Mouse (Mus musculus) liver, embryonic 14.5 days (tissue): ENCODE results near the gene Lrmp. TPM values are rescaled to one million over a fixed set of nuclear protein-coding genes. Genes with fewer than 3 reads are reported as not detected.
A peak's percentile ranks its signal among the peaks of the same experiment; 100 is the strongest.

Experiments
- ATAC-seq: fragments of 200-750 bp; cut with Nextera tagmentation; 2 replicates; pipeline ENCODE4 v1.8.0; 2017; ENCODE audit warnings: moderate number of reproducible peaks, mild to moderate bottlenecking, moderate library complexity; ENCODE audit not compliant: insufficient read depth
- DNase-seq, 3 experiments: peaks; one replicate each; pipeline ENCODE4 v3.0.0-alpha.2; 2012 to 2013; ENCODE audit warnings: low read depth in 3 of 3, low spot score in 3 of 3
- H3K27ac ChIP-seq: fragments of 300-500 bp; sonication (generic); 2 replicates; pipeline ENCODE4 v1.5.1; 2014; ENCODE audit warnings: moderate library complexity, mild to moderate bottlenecking, control low read depth, inconsistent platforms
- H3K27me3 ChIP-seq: fragments of 300-500 bp; sonication (generic); 2 replicates; pipeline ENCODE4 v1.6.1; 2014; ENCODE audit warnings: mild to moderate bottlenecking, low read length, moderate library complexity; ENCODE audit not compliant: control insufficient read depth, insufficient read depth
- H3K36me3 ChIP-seq: fragments of 300-500 bp; sonication (generic); replicated peaks from 2 replicates; pipeline ENCODE4 v1.6.1; 2014; ENCODE audit warnings: low read depth; ENCODE audit not compliant: control insufficient read depth, insufficient read depth
- H3K4me1 ChIP-seq, 2 experiments: fragments of 200-500 bp in 1 of 2; fragments of 300-500 bp in 1 of 2; sonication (generic) in 1 of 2; replicated peaks; 2 replicates each; pipeline ENCODE4 v1.6.1; 2012 to 2014; ENCODE audit warnings: antibody characterized with exemption in 1 of 2, inconsistent platforms in 1 of 2, low read length in 1 of 2; ENCODE audit not compliant: control insufficient read depth in 2 of 2, insufficient read depth in 2 of 2
- H3K4me2 ChIP-seq: fragments of 300-500 bp; sonication (generic); 2 replicates; pipeline ENCODE4 v1.6.1; 2014; ENCODE audit warnings: low read depth, mild to moderate bottlenecking, control low read depth, moderate library complexity
- H3K4me3 ChIP-seq, 2 experiments: fragments of 200-500 bp in 1 of 2; fragments of 300-500 bp in 1 of 2; sonication (generic) in 1 of 2; 2 replicates each; pipeline ENCODE4 v1.5.1; 2012 to 2014; ENCODE audit warnings: low read depth in 2 of 2, low read length in 2 of 2, mild to moderate bottlenecking in 2 of 2, control low read depth in 1 of 2, inconsistent platforms in 1 of 2, moderate library complexity in 1 of 2; ENCODE audit not compliant: insufficient read depth in 1 of 2
- H3K9ac ChIP-seq: fragments of 300-500 bp; sonication (generic); replicated peaks from 2 replicates; pipeline ENCODE4 v1.6.1; 2014; ENCODE audit warnings: mild to moderate bottlenecking, control low read depth, moderate library complexity
- H3K9me3 ChIP-seq: fragments of 300-500 bp; sonication (generic); 2 replicates; pipeline ENCODE4 v1.6.1; 2016; ENCODE audit warnings: low read length, mixed read lengths; ENCODE audit not compliant: control insufficient read depth
- CTCF ChIP-seq: IDR thresholded peaks from 2 replicates; pipeline ENCODE4 v1.5.1; 2016; ENCODE audit warnings: antibody characterized with exemption, low read depth, control low read depth
- EP300 ChIP-seq: IDR thresholded peaks from 2 replicates; pipeline ENCODE4 v1.6.1; 2016; ENCODE audit warnings: antibody characterized with exemption, low read depth
- WGBS: fragments of 180-500 bp; shearing (Covaris S2); extraction: QIAGEN DNeasy Blood & Tissue Kit; methylation state at CpG from one replicate; pipeline ENCODE4 v1.1.7; 2014; ENCODE audit not compliant: insufficient replicate concordance; 5-methylcytosine and 5-hydroxymethylcytosine counted together
- polyA plus RNA-seq, 2 experiments: library from polyadenylated mRNA; depleted of rRNA in 1 of 2; stranded (reverse) in 1 of 2; unstranded in 1 of 2; fragments of >200 nt; fragmentation: Nextera tagmentation in 1 of 2; extraction: Ambion mirVana in 1 of 2; gene quantifications; 2 replicates each; pipeline versions ENCODE4 v1.2.1 to v1.2.3; 2012 to 2014

Gene Lrmp
- polyA plus RNA-seq, 2 experiments: 7.3 to 10.9 TPM

DNA sequence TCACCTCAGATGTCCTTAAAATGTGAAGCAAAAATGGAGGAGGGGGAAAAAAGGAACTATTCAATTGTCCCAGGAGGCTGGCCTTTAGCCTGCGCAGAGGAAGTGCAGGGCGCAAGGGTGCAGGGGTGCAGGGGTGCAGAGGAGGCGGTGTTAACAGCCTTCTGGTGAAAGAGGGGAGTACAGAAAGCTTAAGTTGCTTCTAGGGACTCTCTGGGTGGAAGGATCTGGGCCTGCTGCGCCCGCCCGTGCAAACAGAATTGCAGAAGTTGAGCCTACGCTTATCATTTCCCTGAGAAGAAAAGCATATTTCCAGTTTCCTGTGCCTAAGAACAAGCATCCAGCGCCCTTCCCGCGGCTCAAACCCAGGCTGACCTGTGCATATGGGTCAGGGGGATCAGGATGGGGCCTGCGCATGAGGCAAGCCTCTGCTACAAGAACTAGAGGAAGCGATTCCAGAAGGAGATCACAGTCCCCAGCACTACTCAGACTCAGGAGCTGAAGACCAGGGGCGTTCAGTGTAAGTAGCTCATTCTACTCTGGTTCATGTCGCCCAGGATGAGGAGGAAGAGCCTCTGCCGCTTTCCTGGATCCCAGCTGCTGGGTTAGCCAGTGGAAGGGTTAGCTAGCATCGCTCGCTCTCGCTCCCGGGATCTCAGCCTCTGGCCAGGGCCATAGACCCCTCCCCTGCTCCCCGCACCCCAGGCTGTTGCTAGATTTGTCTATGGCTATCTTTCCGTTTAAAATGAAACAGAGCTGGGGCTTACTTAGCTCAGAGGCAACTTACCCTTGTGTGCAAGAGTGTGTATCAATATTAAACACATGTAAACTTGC is 6.4 kb downstream of the Lrmp start:
- WGBS: 14% methylated on average over 21 of the region's 21 CpGs
- peak overlapping the region; percentile 64 for H3K4me2 ChIP-seq
- no peaks in the 10 kb centered on the region for H3K27me3 ChIP-seq
- DNase-seq (peak; percentile 24 to 37 (median 33)), ATAC-seq (peak; percentile 60)
- H3K27ac ChIP-seq: peak overlapping the region; percentile 54
- peaks cover 6 to 40% of the 10 kb centered on the region in 2 experiments for H3K4me1 ChIP-seq
- H3K36me3 ChIP-seq: no peaks in the 10 kb centered on the region
- peak overlapping the region; percentile 45 to 54 for H3K4me3 ChIP-seq
- TF ChIP-seq EP300 (no peak), CTCF (no peak)
- peak overlapping the region; percentile 65 for H3K9ac ChIP-seq
- H3K9me3 ChIP-seq: no peaks in the 10 kb centered on the region

DNA sequence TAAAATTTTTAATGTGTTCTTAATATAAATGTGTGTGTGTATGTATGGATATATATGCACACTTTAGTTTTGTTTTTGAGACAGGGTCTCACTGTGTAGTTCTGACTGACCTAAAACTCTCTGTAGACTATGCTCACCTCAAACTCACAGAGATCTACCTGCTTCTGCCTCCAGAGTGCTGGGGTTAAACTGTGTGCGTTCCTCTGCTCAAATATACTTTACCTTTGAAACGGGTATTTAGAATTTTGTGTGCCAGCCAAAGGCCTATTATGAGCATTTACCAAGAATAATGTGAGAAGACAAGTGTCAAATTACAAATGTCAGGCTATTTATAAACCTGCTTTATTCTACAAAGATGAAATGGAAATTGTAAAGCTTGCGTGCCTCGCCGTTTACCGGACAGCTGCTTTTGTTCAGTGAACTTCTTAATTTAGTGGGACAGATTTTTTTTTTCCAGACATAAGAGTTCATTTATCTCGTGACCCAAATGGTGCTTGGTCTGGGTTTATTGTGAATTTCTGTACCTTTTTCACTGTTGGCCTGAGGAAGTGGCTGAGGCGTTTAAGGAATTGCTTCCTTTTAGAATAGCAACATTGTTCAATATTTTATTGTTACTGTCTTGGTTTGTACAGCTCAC is 7.1 kb downstream of the Lrmp start:
- peak overlapping the region; percentile 65; the same call in 1 of the 2 replicates for H3K9ac ChIP-seq

DNA sequence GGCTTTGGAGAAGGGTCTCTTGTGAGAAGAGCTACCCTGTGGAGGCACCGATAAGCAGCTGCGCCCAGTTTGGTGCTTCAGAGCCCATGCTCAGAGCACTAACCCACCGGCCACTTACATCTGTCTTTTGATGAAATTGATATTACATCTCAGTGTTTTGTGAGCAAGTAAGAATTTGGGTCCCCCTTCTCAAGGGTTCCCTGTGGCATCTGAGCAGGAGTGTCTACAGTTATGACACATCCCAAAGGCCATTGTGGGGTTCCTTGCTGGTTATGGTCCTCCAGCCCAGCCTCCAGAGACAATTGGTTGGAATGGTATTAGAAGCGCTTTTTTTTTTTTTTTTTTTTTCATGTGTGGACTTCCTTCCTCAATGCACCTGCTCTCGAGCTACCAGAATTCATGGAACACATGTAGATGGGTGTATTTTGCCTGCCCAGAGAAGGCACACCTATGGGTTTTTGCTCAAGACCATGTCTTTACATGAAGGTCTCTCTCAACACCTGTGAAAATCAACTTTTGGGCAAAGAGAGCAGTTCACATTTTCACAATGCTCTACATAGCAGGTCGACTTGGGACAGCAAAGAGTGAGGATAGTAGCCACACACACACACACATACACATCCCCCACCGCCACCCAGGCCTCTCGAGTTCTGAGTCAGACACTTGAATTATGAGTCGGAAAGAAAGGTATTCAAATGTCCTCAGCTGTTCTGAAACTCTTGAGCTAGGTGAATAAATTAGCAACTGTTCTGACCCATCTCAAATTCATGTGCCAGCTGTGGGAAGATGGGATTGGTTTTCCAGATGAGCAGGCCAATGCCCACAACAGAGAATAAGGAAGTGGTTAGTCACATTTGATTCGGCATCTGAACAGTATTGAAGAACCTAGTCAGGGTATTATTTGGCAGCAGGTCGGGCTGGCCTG is 7.9 kb downstream of the Lrmp start:
- no peak for DNase-seq
- no peak for ATAC-seq
- TF ChIP-seq EP300 (no peak), CTCF (no peak)
- Histone ChIP-seq H3K27ac (no peak overlapping the region), H3K27me3 (no peaks in the 10 kb centered on the region), H3K9me3 (no peaks in the 10 kb centered on the region), H3K36me3 (no peaks in the 10 kb centered on the region), H3K4me1 (peaks cover 6 to 40% of the 10 kb centered on the region in 2 experiments), H3K4me2 (peak overlapping the region; percentile 64), H3K4me3 (peak overlapping the region; percentile 20 to 45; a peak in 2 of 4 replicates), H3K9ac (no peak overlapping the region)
- WGBS: 24% methylated on average over 11 of the region's 11 CpGs

More for the DNA sequence above, 7.1 kb downstream of the Lrmp start:
- ATAC-seq: no peak
- no peaks in the 10 kb centered on the region for H3K36me3 ChIP-seq
- peaks cover 6 to 40% of the 10 kb centered on the region in 2 experiments for H3K4me1 ChIP-seq
- TF ChIP-seq CTCF (no peak), EP300 (no peak)
- peak overlapping the region; percentile 64 for H3K4me2 ChIP-seq
- 32% methylated on average over 8 of the region's 8 CpGs for WGBS
- peak overlapping the region; percentile 25 to 45 for H3K4me3 ChIP-seq
- H3K27me3 ChIP-seq: no peaks in the 10 kb centered on the region
- H3K27ac ChIP-seq: no peak overlapping the region
- DNase-seq: no peak
- H3K9me3 ChIP-seq: no peaks in the 10 kb centered on the region

DNA sequence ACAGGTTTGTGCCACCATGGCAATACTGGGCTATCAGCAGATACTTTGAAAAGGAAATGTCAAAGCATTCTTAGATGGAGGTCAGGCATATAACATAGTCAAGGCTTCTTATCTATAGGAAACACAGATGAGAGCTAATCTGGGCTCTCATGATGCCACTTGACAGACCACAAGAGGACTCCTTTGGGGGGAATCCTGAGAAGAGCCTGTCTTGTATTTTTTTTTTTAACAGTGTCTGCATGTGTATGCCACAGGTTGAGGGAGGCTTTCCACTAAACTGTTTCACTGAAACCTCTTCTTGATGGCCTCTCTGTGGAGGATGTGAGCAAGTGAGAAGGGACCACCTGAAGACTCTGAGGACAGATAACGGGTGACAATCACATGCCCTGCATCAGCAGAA is 9.2 kb downstream of the Lrmp start:
- 17% methylated on average over 1 of the region's 1 CpGs for WGBS
- peak; percentile 37 for TF ChIP-seq EP300
- TF ChIP-seq CTCF: no peak
- Histone ChIP-seq H3K27me3 (no peaks in the 10 kb centered on the region), H3K36me3 (no peaks in the 10 kb centered on the region), H3K9ac (no peak overlapping the region), H3K4me2 (no peak overlapping the region), H3K4me1 (peaks cover 6 to 40% of the 10 kb centered on the region in 2 experiments), H3K27ac (no peak overlapping the region), H3K9me3 (no peaks in the 10 kb centered on the region), H3K4me3 (no peak overlapping the region)
- DNase-seq (peak; percentile 35 to 44 (median 41)), ATAC-seq (peak; percentile 64)
